Mouse (Mus musculus) right cerebral cortex, adult 2 months (tissue): Measurements from ENCODE around the gene Ap5z1.

Experiments
- DNase-seq, 2 experiments: peaks; one replicate each; pipeline ENCODE4 v3.0.0; 2021 to 2022; ENCODE audit warnings: low spot score in 2 of 2

The Ap5z1 gene

DNA sequence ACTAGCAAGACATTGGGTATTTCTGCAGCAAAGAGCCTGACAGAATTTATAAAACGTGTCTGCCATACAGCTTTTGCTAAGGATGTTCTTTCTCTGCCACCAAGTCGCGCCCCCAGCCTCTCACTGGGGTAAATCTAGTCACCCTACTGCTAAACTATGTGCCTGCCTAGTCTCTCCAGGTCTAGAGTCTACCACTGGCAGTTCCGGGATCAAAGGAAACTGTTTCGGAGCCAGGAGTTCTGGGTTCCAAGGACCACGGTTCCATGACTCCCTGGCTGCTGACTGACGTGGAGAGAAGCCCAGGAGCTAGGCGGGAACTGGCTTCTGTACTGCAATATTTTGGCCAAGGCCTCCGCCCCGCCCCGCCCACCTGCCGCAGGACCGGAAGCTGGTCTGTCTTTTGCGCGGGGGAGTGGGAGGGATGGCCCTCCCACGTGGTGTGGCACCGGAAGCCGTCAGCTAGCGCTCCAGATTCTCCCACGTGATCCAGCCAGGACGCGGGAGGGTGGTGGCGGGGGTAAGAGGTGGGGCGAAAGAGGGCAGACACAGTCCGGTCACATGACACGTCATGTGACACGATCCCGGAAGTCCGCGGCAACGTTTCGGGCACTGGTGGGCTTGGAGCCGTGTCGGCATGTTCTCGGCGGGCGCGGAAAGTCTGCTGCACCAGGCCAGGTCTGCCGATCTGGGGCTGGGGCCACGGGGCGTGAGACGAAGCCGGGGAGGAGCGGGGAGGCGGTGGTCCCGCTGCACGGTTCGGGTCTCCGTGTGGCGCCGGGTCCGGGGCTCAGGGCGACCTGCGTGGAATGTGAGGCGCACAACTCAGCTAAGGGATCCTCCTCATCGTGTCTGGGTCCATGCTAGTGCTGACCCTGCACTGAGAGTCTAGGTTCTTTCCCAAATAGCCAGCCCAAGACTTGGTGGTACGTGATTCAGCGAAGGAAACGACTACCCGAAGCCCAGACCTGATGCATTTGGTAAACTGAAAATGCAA, at the start of gene Ap5z1:
Gene Ap5z1 (plus strand): TSS at position 484 of the 994 bp plus-strand sequence.
- peak; percentile 85 to 88 for DNase-seq

DNA sequence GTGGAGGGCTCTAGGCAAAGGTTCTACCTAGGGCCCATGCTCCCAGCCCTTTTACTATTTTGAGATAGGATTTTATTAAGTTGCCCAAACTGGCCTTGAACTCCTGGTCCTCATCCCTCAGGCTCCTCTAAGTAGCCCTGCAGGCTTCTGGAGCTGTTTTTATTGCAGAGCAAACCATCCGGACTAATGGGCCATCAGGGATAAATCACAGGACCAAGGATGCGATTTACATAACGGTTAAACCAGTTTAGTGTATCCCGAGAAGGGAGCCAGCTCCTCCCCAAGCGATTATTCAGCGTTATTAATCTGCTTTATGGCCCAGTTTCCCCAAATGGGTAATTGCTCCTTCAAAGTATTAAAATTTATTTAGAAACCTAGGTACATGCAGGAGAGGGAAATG, 48.3 kb upstream of the Ap5z1 start:
- no peak for DNase-seq

GRCm38 (mm10) chr5:142416070-142416775, 47.5 kb upstream of the Ap5z1 start:
- DNase-seq = no peak

- DNase-seq = no peak
These were observed 46.6 kb upstream of the Ap5z1 start for GRCm38 (mm10) chr5:142417104-142417503.

GRCm38 (mm10) chr5:142417876-142418275, 45.9 kb upstream of the Ap5z1 start:
- DNase-seq = no peak

DNA sequence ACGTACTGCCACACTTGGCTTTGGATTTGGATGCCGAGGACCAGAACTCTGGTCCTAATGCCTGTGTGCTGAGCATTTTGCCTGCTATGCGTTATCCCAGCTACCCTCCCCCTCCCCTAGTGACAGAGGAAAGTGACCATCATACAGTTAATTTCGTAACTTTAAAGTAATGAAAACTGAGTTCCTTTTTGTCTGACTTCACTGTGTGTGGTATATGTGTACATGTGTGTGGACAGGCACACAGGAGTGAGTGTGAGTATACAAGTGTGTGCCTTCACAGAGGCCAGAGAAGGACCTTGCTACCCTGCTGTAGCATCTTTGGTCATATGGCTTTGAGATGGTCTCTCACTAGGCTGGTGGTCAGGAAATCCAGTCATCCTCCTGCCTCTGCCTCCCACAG, 45.3 kb upstream of the Ap5z1 start:
- DNase-seq = no peak

DNA sequence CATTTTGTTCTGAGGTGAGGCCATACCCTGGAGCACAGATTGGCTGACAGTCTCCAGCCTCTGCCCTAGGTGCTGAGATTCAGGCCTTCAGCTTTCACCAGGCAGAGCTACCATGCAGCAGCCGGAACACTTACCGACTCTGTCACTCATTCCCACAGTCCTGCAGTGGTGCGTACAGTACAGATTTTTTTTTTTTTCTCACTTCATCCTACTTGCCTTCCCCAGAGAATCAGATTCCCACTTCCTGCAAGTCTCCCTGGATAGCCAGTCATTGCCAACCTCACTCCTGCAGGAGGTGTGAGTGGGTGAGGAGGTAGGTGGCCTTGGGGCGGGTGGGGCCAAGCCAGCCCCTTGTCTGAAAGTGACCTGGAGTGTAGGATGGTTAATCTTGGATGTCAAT, 43.4 kb upstream of the Ap5z1 start:
- DNase-seq = no peak

- no peak for DNase-seq
These were observed 42.8 kb upstream of the Ap5z1 start for GRCm38 (mm10) chr5:142420920-142421319.

DNA sequence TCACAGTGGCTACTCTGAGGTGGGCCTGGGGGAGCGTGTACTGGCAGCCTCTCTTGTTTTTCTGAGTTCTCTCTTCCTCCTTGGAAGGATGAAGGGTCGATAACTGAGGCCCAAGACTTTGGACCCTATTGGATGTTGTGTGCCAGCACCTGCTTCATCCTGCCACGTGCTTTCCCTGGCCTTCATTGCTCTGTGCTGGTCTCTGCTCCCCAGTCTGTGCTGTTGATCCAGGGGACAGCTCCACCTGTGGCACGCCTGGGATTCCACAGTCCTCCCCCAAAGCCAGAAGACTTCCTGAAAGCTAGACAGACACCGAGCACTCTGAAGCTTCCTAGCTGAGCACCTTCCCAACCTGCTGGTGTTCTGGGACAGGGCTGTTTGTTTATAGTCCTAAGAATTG, 41.9 kb upstream of the Ap5z1 start:
- no peak for DNase-seq

DNA sequence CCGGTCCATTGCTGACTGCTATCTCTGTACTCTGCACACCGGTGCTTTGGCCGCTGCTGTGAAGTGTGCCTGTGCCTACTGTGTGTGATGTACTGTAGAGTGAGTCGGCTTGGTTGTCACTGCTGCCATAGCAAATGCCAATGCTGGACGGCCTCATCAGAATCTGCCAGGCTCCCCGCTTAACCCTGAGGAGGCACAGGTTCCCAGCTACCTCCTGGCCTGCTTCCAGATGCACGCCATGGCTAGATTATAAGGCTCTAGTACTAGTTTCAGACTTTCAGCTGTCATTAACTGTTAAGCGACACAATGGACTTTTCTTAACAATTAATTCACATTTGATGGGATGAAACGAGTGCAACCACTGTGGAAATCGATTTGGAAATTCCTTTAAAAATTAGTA, 40.6 kb upstream of the Ap5z1 start:
- no peak for DNase-seq

DNA sequence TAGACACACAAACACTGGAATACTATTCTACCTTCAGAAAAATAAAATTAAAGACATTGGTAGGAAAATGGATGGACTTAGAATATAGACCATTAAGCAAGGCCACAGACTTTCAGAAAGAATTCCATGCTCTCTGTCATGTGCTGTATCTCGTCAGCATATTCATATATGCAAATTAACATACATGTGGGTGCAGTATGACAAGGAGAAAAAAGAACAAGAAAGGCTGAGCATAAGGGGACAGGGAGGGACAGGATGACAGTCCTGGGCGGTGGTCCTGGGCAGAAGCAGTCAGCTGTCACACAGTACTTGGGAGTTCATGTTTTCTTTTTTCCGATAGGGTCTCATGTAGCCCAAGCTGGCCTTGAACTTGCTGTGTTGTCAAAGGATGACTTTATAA, 40.0 kb upstream of the Ap5z1 start:
- no peak for DNase-seq

GRCm38 (mm10) chr5:142424627-142425349, 39.0 kb upstream of the Ap5z1 start:
- DNase-seq = no peak

DNA sequence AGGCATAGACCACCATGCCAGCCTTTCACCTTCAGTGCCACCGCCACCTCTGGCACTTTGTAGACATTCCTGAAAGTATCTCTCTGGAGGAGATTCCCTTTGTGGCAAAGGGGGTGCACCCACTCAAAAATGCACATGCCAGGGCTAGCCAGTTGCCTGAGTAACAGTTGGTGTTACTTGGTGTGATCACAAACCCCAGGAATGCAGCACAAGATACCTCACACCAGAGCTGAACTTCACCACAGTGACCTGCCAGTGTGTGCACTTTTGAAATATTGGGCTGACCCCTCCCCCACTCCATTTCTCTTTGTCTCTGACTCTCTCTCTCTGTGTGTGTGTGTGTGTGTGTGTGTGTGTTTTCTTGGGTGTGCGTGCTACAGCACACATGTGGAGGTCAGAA, 37.3 kb upstream of the Ap5z1 start:
- no peak for DNase-seq

DNA sequence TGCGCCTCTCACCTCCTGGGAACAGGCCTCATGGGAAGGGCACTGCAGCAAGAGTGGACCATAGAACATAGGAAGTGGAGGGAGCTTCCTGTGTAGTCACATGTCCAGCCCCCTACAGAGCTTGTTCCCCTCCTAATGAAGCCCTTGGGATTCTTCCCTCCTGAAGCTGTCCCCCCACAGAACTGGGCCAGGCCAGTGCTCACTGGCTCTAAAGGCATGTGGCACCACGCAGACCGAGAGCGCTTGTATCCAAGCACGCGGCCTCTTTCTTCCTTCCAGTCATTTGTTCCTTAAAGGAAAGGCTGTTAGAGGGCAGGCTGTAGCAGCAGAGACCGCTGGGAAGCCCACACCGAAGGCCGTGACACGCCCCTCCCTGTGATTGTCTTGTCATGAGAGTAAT, 35.9 kb upstream of the Ap5z1 start:
- no peak for DNase-seq

- DNase-seq = no peak
These were observed 35.1 kb upstream of the Ap5z1 start for GRCm38 (mm10) chr5:142428691-142429090.

DNA sequence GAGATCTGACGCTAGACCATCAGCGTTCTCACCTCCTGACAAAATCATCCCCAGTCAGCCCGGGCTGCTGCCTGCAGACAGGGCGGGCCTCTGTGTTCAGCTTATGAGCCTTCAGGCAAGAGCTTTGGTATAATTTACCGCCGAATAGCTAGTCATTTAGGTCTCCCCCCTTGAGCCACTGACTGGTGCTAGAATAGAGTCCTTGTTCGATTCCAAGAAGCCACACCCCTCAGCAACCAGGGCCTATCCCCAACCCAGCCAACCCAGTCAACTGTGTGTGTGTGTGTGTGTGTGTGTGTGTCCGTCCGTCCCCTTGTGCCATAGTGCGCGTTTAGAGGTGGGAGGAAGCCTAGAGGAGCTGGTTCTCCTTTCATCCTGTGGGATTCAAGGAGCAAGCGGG, 32.7 kb upstream of the Ap5z1 start:
- DNase-seq = no peak

- DNase-seq = no peak
These were observed 31.8 kb upstream of the Ap5z1 start for GRCm38 (mm10) chr5:142431811-142432434.

DNA sequence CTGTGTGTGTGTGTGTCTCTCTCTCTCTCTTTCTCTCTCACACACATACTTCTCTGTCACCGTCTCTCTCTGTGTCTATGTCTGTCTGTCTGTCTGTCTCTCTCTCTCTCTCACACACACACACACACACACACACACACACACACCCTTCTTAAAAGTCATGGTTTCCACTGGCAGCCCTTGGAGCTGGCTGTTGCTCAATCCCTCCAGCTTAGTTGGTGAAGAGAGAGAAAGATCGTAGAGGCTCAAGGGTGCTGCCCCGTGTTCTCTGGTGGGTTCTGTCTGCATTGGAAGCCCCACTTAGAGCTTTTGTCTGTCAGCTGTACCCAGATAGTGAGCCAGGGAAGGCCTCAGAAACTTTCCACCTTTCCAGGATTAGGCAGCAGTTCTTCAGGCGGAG, 31.0 kb upstream of the Ap5z1 start:
- DNase-seq = no peak

DNA sequence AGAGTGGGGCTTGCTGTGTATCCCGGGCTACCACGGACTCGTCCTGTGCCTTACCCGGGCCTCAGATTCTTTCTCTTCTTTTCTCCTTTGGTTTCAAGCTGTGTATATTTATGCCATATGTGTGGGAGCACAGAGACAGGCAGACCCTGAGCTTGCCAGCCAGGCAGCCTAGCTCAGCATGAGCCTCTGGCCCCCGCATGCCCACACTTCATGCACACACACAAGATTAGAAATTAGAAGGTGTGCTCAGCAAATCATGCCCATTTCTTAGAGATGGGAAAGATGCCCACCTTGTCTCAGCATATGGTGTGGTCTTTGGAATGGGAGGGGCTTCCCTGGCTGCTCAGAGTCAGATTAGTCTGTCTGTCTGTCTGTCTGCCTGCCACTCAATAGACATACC, 29.7 kb upstream of the Ap5z1 start:
- peak; percentile 73 to 77 for DNase-seq

GRCm38 (mm10) chr5:142435736-142436135, 28.0 kb upstream of the Ap5z1 start:
- no peak for DNase-seq

DNA sequence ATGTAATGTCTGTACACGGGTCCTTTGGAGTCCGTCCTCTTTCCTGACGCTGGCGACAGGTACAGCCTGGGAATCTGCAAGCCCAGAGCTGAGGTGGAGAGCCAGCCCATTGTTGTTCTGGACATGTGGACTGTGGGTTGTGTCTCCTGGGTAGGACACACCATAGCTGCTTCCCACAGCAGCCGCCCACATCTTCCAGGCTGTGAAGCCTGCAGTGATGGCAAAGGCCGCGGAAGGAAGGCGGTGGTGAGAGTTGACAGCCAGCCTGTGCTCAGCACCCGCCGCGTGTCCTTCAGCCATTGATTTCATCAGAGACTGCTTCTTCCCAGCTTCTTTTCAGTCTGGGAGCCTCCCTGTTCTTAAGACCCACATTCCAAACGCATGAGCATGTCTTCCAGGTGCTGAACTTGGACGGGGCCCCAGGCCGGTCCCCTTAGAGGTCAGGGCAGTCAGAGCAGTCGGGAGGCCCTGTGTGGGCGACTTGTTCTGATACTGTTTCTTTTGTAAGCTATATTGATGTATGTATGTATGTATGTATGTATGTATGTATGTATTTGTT, 25.3 kb upstream of the Ap5z1 start:
- DNase-seq = peak; percentile 64 to 74
